Mouse (Mus musculus) heart, adult 2 months (tissue): ENCODE results near the gene Fbxo42. TPM values are rescaled to one million over a fixed set of nuclear protein-coding genes. Genes with fewer than 3 reads are reported as not detected.

ENCODE experiments used
- DNase-seq, 2 experiments: peaks; one replicate each; pipeline ENCODE4 v3.0.0; 2021
- H3K27ac ChIP-seq: fragments of 200-600 bp; 2 replicates; pipeline ENCODE4 v1.8.1; 2022
- H3K27me3 ChIP-seq: fragments of 200-500 bp; 2 replicates; pipeline ENCODE4 v1.6.1; 2012; ENCODE audit warnings: mild to moderate bottlenecking, low read length, inconsistent platforms, mixed read lengths; ENCODE audit not compliant: control insufficient read depth, insufficient read depth
- H3K36me3 ChIP-seq: fragments of 200-500 bp; 2 replicates; pipeline ENCODE4 v1.6.1; 2012; ENCODE audit warnings: low read length, inconsistent platforms; ENCODE audit not compliant: control insufficient read depth, insufficient read depth
- H3K4me1 ChIP-seq: fragments of 200-500 bp; 2 replicates; pipeline ENCODE4 v1.6.1; 2011; ENCODE audit warnings: low read length; ENCODE audit not compliant: control insufficient read depth, insufficient read depth
- H3K4me3 ChIP-seq: fragments of 200-600 bp; 2 replicates; pipeline ENCODE4 v1.8.1; 2022
- H3K79me2 ChIP-seq: fragments of 200-500 bp; replicated peaks from 2 replicates; pipeline ENCODE4 v1.6.1; 2012; ENCODE audit warnings: mild to moderate bottlenecking, inconsistent platforms, low read length, moderate library complexity, mixed read lengths; ENCODE audit not compliant: control insufficient read depth, insufficient read depth
- H3K9ac ChIP-seq: fragments of 200-500 bp; 2 replicates; pipeline ENCODE4 v1.6.1; 2012; ENCODE audit warnings: low read depth, mild to moderate bottlenecking, control low read depth, inconsistent platforms, low read length, mixed read lengths
- CTCF ChIP-seq: fragments of 200-600 bp; IDR thresholded peaks from 2 replicates; pipeline ENCODE4 v1.8.1; 2022; ENCODE audit warnings: antibody characterized with exemption, mild to moderate bottlenecking, moderate library complexity
- EP300 ChIP-seq: fragments of 200-500 bp; IDR thresholded peaks from 2 replicates; pipeline ENCODE4 v1.6.1; 2011; ENCODE audit warnings: low read depth, low read length, control low read depth; ENCODE audit not compliant: insufficient read depth
- POLR2A ChIP-seq: fragments of 200-500 bp; IDR thresholded peaks from 2 replicates; pipeline ENCODE4 v1.6.1; 2011; ENCODE audit warnings: mild to moderate bottlenecking, low read depth, low read length, control low read depth; ENCODE audit not compliant: insufficient read depth
- WGBS: fragments of 180-500 bp; shearing (Covaris S2); methylation state at CpG from one replicate; pipeline ENCODE4 v1.1.7; 2018; 5-methylcytosine and 5-hydroxymethylcytosine counted together
- intact Hi-C: fragments of 180-260 bp; cut with DNase I; formaldehyde crosslinking; loops from one replicate; pipeline ENCODE4 v1.15.1; 2025
- polyA plus RNA-seq: library from polyadenylated mRNA; depleted of rRNA; stranded (reverse); fragments of >200 nt; gene quantifications from 2 replicates; pipeline ENCODE4 v1.2.3, GENCODE M21; 2012
- total RNA-seq, 2 experiments: library from RNA; stranded (reverse); gene quantifications; 2 replicates each; pipeline ENCODE4 v1.2.3; 2021

Gene Fbxo42
- total and polyA plus RNA-seq, 3 experiments, result 7.6 to 11.3 (median 9.0) TPM

GRCm38 (mm10) chr4:141184426-141184825 lies 36.7 kb downstream of the Fbxo42 start:
- no peak overlapping the region for H3K9ac ChIP-seq
- no peak overlapping the region for H3K27ac ChIP-seq
- DNase-seq, result no peak
- H3K4me3 ChIP-seq, result no peak overlapping the region
- WGBS, result 85% methylated on average over 4 of the region's 4 CpGs
- H3K4me1 ChIP-seq, result peaks cover 7% of the 10 kb centered on the region
- no peaks in the 10 kb centered on the region; the same call in 1 of the 2 replicates for H3K36me3 ChIP-seq
- H3K27me3 ChIP-seq, result no peaks in the 10 kb centered on the region
- TF ChIP-seq POLR2A (no peak), CTCF (no peak), EP300 (no peak)
- no peaks in the 10 kb centered on the region for H3K79me2 ChIP-seq
- intact Hi-C loops, result no loop called here

GRCm38 (mm10) chr4:141186923-141187836 lies 39.5 kb downstream of the Fbxo42 start:
- Histone ChIP-seq H3K79me2 (no peaks in the 10 kb centered on the region), H3K4me1 (peaks cover 7% of the 10 kb centered on the region), H3K27ac (no peak overlapping the region), H3K27me3 (no peaks in the 10 kb centered on the region), H3K9ac (no peak overlapping the region), H3K4me3 (no peak overlapping the region), H3K36me3 (no peaks in the 10 kb centered on the region; the same call in 1 of the 2 replicates)
- TF ChIP-seq POLR2A (no peak), EP300 (no peak), CTCF (no peak)
- 59% methylated on average over 9 of the region's 9 CpGs for WGBS
- no peak for DNase-seq
- intact Hi-C loops, result no loop called here

- no peaks in the 10 kb centered on the region for H3K79me2 ChIP-seq
- 92% methylated on average over 7 of the region's 7 CpGs for WGBS
- TF ChIP-seq CTCF (no peak), POLR2A (no peak), EP300 (no peak)
- peaks cover 5% of the 10 kb centered on the region for H3K4me1 ChIP-seq
- H3K27ac ChIP-seq, result no peak overlapping the region
- no peak overlapping the region for H3K9ac ChIP-seq
- DNase-seq, result no peak
- intact Hi-C loops, result no loop called here
- H3K36me3 ChIP-seq, result no peaks in the 10 kb centered on the region; the same call in 1 of the 2 replicates
- no peak overlapping the region for H3K4me3 ChIP-seq
- H3K27me3 ChIP-seq, result no peaks in the 10 kb centered on the region
Measured at GRCm38 (mm10) chr4:141191294-141191693, 43.6 kb downstream of the Fbxo42 start.

- intact Hi-C loops, result no loop called here
- no peak overlapping the region for H3K4me3 ChIP-seq
- no peaks in the 10 kb centered on the region for H3K4me1 ChIP-seq
- no peaks in the 10 kb centered on the region for H3K36me3 ChIP-seq
- no peak for TF ChIP-seq POLR2A
- TF ChIP-seq CTCF, result no peak
- no peak for TF ChIP-seq EP300
- no peaks in the 10 kb centered on the region for H3K27me3 ChIP-seq
- no peak overlapping the region for H3K27ac ChIP-seq
- WGBS, result 92% methylated on average over 6 of the region's 6 CpGs
- no peak for DNase-seq
- H3K9ac ChIP-seq, result no peak overlapping the region
- H3K79me2 ChIP-seq, result no peaks in the 10 kb centered on the region
Measured at GRCm38 (mm10) chr4:141194553-141194952, 46.8 kb downstream of the Fbxo42 start.

GRCm38 (mm10) chr4:141196981-141197685 lies 49.4 kb downstream of the Fbxo42 start:
- WGBS, result 95% methylated on average over 13 of the region's 13 CpGs
- TF ChIP-seq EP300 (no peak), POLR2A (no peak), CTCF (no peak)
- Histone ChIP-seq H3K27ac (no peak overlapping the region), H3K79me2 (no peaks in the 10 kb centered on the region), H3K27me3 (no peaks in the 10 kb centered on the region), H3K36me3 (no peaks in the 10 kb centered on the region; the same call in 1 of the 2 replicates), H3K4me3 (no peak overlapping the region), H3K9ac (no peak overlapping the region), H3K4me1 (no peaks in the 10 kb centered on the region; the same call in 1 of the 2 replicates)
- intact Hi-C loops, result no loop called here
- no peak for DNase-seq

- no peaks in the 10 kb centered on the region; the same call in 1 of the 2 replicates for H3K36me3 ChIP-seq
Measured at GRCm38 (mm10) chr4:141197686-141198035, 49.9 kb downstream of the Fbxo42 start.

More at GRCm38 (mm10) chr4:141197686-141198035, 49.9 kb downstream of the Fbxo42 start:
- Histone ChIP-seq H3K4me1 (no peaks in the 10 kb centered on the region; the same call in 1 of the 2 replicates), H3K4me3 (no peak overlapping the region), H3K79me2 (no peaks in the 10 kb centered on the region), H3K27ac (no peak overlapping the region), H3K27me3 (no peaks in the 10 kb centered on the region), H3K9ac (no peak overlapping the region)
- intact Hi-C loops, result no loop called here
- WGBS, result 97% methylated on average over 13 of the region's 13 CpGs
- TF ChIP-seq POLR2A (no peak), CTCF (peak; percentile 24; the same call in 1 of the 2 replicates), EP300 (no peak)
- no peak for DNase-seq
